Mouse (Mus musculus): ENCODE data around the gene Gm45021. TPM values are rescaled to one million over a fixed set of nuclear protein-coding genes. Genes with fewer than 3 reads are reported as not detected.

Gene Gm45021
- polyA plus RNA-seq, 1 experiment: not detected

DNA sequence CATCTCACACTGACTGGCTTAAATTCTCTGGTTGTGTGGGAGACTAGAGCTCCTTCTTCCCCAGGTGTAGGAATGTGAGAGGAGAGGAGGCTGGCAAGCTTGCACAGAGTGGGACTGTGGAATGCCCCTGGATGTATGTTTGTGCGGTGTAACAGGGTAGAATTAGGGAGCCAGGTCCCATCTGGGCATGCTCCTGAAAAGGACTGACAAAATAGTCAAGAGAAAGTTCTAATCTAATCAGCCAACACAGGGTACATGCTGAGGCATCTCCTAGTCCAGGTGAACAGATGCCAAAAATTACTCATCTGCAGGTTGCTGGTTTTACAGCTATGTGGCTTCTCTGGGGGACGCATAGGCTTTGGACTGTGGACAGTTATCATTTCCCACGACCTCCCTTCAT lies 33.5 kb upstream of the Gm45021 start:
- WGBS: 85% methylated on average over 3 of the region's 3 CpGs
- H3K27ac ChIP-seq (ENCODE audit: insufficient read depth, low read length): no peak overlapping the region
- no peak overlapping the region for H3K4me3 ChIP-seq (ENCODE audit: extremely low read depth, insufficient read depth, insufficient read length)
- H3K36me3 ChIP-seq (ENCODE audit: control insufficient read depth, insufficient read depth, low read length): peaks cover 1% of the 10 kb centered on the region
- no peaks in the 10 kb centered on the region for H3K27me3 ChIP-seq (ENCODE audit: control insufficient read depth, insufficient read depth, low read length)
- no peaks in the 10 kb centered on the region; the same call in 1 of the 2 replicates for H3K4me1 ChIP-seq (ENCODE audit: control insufficient read depth, insufficient read depth, insufficient read length)
- DNase-seq (ENCODE audit: low read depth in 1 of 2, low spot score in 2 of 2): no peak
- TF ChIP-seq POLR2A (IDR thresholded peaks at IDR 0.05; ENCODE audit: low read depth, low read length) (no peak), CTCF (IDR thresholded peaks at IDR 0.05; ENCODE audit: extremely low read depth, insufficient read depth, insufficient read length, insufficient replicate concordance) (no peak)

DNA sequence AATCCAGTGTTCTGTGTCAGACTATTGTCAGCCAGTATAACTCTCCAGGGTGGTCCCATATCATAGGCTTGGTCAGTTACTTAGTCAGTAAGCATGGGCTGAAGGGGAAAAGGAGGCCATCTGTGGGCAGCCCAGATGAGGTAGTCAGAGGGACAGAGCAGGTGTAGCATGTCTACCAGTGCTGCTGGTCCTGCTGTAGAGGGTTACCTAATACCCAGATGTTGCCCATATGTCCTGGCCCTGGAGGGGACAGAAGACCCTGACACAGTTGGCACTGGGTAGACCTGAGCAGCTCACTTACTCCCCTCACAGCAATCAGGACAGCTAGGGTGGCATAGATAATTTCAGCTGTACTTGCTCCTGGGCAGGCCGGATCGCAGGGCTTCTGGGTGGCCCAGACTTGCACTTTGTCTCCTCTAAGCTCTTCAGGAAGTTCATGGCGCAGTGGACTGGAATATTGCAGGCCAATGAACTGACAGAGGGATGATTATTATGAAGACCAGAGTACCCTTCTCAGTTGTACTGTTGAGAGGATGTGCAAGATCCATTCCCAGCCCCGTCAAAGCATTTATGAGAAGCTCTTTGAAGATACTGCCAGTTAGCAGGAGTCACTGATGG lies 23.6 kb upstream of the Gm45021 start:
- Histone ChIP-seq H3K4me1 (ENCODE audit: control insufficient read depth, insufficient read depth, insufficient read length) (peaks cover 2% of the 10 kb centered on the region; the same call in 1 of the 2 replicates), H3K27ac (ENCODE audit: insufficient read depth, low read length) (no peak overlapping the region), H3K27me3 (ENCODE audit: control insufficient read depth, insufficient read depth, low read length) (no peaks in the 10 kb centered on the region), H3K4me3 (ENCODE audit: extremely low read depth, insufficient read depth, insufficient read length) (no peak overlapping the region), H3K36me3 (ENCODE audit: control insufficient read depth, insufficient read depth, low read length) (no peaks in the 10 kb centered on the region)
- 90% methylated on average over 4 of the region's 4 CpGs for WGBS
- TF ChIP-seq CTCF (IDR thresholded peaks at IDR 0.05; ENCODE audit: extremely low read depth, insufficient read depth, insufficient read length, insufficient replicate concordance) (no peak), POLR2A (IDR thresholded peaks at IDR 0.05; ENCODE audit: low read depth, low read length) (no peak)
- no peak for DNase-seq (ENCODE audit: low read depth in 1 of 2, low spot score in 2 of 2)

DNA sequence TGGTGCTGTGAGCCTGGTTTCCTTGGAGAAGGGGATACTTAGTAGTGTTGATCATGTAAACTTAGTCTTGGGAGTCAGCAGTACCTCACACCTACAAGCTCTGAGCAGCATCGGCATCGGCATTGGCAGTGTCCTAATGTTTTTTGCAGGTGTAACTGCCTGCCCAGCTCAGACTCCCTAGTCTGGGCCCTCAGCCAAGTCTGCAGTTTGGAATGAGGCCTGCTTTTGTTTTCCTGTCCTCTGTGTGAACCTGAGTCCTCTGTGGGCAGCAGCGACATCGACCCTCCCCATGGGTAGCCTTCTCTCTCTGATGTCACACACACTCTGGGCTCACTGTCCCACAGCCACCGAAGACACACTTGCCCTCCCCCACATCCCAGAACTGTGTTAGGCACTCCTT lies 23.1 kb upstream of the Gm45021 start:
- peaks cover 2% of the 10 kb centered on the region; the same call in 1 of the 2 replicates for H3K4me1 ChIP-seq (ENCODE audit: control insufficient read depth, insufficient read depth, insufficient read length)
- TF ChIP-seq POLR2A (IDR thresholded peaks at IDR 0.05; ENCODE audit: low read depth, low read length) (no peak), CTCF (IDR thresholded peaks at IDR 0.05; ENCODE audit: extremely low read depth, insufficient read depth, insufficient read length, insufficient replicate concordance) (no peak)
- no peaks in the 10 kb centered on the region for H3K36me3 ChIP-seq (ENCODE audit: control insufficient read depth, insufficient read depth, low read length)
- H3K27me3 ChIP-seq (ENCODE audit: control insufficient read depth, insufficient read depth, low read length): no peaks in the 10 kb centered on the region
- DNase-seq (ENCODE audit: low read depth in 1 of 2, low spot score in 2 of 2): no peak
- H3K4me3 ChIP-seq (ENCODE audit: extremely low read depth, insufficient read depth, insufficient read length): no peak overlapping the region
- H3K27ac ChIP-seq (ENCODE audit: insufficient read depth, low read length): no peak overlapping the region
- 77% methylated on average over 5 of the region's 5 CpGs for WGBS

- H3K27ac ChIP-seq (ENCODE audit: insufficient read depth, low read length): no peak overlapping the region
- no peaks in the 10 kb centered on the region for H3K27me3 ChIP-seq (ENCODE audit: control insufficient read depth, insufficient read depth, low read length)
- no peak for DNase-seq (ENCODE audit: low read depth in 1 of 2, low spot score in 2 of 2)
- H3K4me3 ChIP-seq (ENCODE audit: extremely low read depth, insufficient read depth, insufficient read length): no peak overlapping the region
- H3K36me3 ChIP-seq (ENCODE audit: control insufficient read depth, insufficient read depth, low read length): no peaks in the 10 kb centered on the region
- WGBS: 71% methylated on average over 21 of the region's 21 CpGs
- peaks cover 2% of the 10 kb centered on the region; the same call in 1 of the 2 replicates for H3K4me1 ChIP-seq (ENCODE audit: control insufficient read depth, insufficient read depth, insufficient read length)
- TF ChIP-seq CTCF (IDR thresholded peaks at IDR 0.05; ENCODE audit: extremely low read depth, insufficient read depth, insufficient read length, insufficient replicate concordance) (no peak), POLR2A (IDR thresholded peaks at IDR 0.05; ENCODE audit: low read depth, low read length) (no peak)
Measured at GRCm38 (mm10) chr6:48568036-48568984, 21.1 kb upstream of the Gm45021 start.

DNA sequence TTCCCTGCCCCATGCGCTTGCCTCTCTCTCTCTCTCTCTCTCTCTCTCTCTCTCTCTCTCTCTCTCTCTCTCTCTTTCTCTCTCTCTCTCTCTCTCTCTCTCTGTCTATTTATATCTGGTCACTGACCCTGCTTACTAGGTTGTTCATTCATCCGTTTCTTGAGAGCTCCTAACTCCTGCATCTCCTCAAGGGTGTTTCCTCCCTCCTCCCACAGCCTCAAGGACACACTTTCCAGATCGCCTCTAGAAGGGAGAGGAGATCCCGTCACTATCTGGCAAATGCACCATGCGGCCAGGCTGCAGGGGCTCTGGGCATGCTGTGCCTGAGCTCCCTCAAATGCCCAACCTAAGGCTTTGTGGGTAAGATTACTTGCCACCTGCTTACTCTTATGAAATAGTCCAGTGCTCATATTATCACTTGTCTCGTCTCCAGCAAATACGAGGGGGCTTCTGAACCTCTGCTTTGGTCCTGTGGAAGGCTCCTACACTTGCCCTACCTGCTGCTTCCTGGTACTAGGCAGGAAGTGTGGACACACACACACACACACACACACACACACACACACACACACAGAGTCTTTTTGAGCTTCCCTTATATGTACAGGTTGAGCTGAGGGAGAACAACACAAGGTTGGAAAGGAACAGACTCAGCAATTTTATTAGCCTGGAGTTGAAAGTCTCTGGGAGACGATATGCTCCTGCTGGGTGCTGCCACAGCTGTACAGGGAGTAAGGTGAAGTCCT lies 20.2 kb upstream of the Gm45021 start:
- Histone ChIP-seq H3K27ac (ENCODE audit: insufficient read depth, low read length) (no peak overlapping the region), H3K36me3 (ENCODE audit: control insufficient read depth, insufficient read depth, low read length) (no peaks in the 10 kb centered on the region), H3K27me3 (ENCODE audit: control insufficient read depth, insufficient read depth, low read length) (no peaks in the 10 kb centered on the region), H3K4me1 (ENCODE audit: control insufficient read depth, insufficient read depth, insufficient read length) (peaks cover 2% of the 10 kb centered on the region; the same call in 1 of the 2 replicates), H3K4me3 (ENCODE audit: extremely low read depth, insufficient read depth, insufficient read length) (no peak overlapping the region)
- WGBS: 59% methylated on average over 7 of the region's 8 CpGs
- TF ChIP-seq CTCF (IDR thresholded peaks at IDR 0.05; ENCODE audit: extremely low read depth, insufficient read depth, insufficient read length, insufficient replicate concordance) (no peak), POLR2A (IDR thresholded peaks at IDR 0.05; ENCODE audit: low read depth, low read length) (no peak)
- no peak for DNase-seq (ENCODE audit: low read depth in 1 of 2, low spot score in 2 of 2)

DNA sequence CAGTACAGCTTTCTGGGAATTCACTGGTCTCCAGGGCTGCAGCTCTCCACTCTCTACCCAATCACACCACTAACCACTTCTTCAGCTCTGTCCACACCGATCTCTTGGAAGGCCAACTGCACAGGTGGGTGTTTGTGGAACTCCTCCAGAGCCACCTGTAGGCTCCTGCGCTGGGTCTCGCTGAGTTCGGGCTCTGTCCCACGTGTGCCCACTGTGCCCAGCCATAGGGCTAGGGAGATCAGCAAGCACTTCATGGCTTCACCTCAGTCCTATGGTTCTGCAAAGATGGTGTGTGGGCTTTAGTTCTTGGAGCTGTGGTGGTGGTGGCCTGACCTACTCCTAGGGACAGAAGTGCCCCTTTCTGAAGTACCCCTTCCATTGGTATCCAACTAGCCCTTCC lies 17.4 kb upstream of the Gm45021 start:
- no peaks in the 10 kb centered on the region for H3K27me3 ChIP-seq (ENCODE audit: control insufficient read depth, insufficient read depth, low read length)
- no peak for TF ChIP-seq POLR2A (IDR thresholded peaks at IDR 0.05; ENCODE audit: low read depth, low read length)
- TF ChIP-seq CTCF (IDR thresholded peaks at IDR 0.05; ENCODE audit: extremely low read depth, insufficient read depth, insufficient read length, insufficient replicate concordance): no peak

More for the DNA sequence above, 17.4 kb upstream of the Gm45021 start:
- WGBS: 94% methylated on average over 5 of the region's 5 CpGs
- Histone ChIP-seq H3K4me1 (ENCODE audit: control insufficient read depth, insufficient read depth, insufficient read length) (peaks cover 2% of the 10 kb centered on the region; the same call in 1 of the 2 replicates), H3K27ac (ENCODE audit: insufficient read depth, low read length) (peak overlapping the region; percentile 2; the same call in 1 of the 2 replicates), H3K36me3 (ENCODE audit: control insufficient read depth, insufficient read depth, low read length) (no peaks in the 10 kb centered on the region), H3K4me3 (ENCODE audit: extremely low read depth, insufficient read depth, insufficient read length) (peak overlapping the region; percentile 10; the same call in 1 of the 2 replicates)
- no peak for DNase-seq (ENCODE audit: low read depth in 1 of 2, low spot score in 2 of 2)

Data from spleen, adult 2 months (tissue).